Mouse (Mus musculus) CH12.LX (cell line): Measurements from ENCODE around the gene Dgka.

Experiments
- CHD1 ChIP-seq: IDR thresholded peaks from 2 replicates; pipeline ENCODE4 v1.6.1; 2012; ENCODE audit warnings: low read depth, low read length, improper control_type of control experiment, inconsistent platforms
- CTCF ChIP-seq, 2 experiments: IDR thresholded peaks in 1 of 2; conservative IDR thresholded peaks in 1 of 2; 2 replicates each; pipeline ENCODE4 v1.5.1; 2011 to 2012; ENCODE audit warnings: low read depth in 2 of 2, low read length in 2 of 2, improper control_type of control experiment in 1 of 2, inconsistent platforms in 1 of 2, mild to moderate bottlenecking in 1 of 2, moderate library complexity in 1 of 2
- EP300 ChIP-seq: IDR thresholded peaks from 2 replicates; pipeline ENCODE4 v1.6.1; 2011; ENCODE audit warnings: low read length, improper control_type of control experiment
- GABPA ChIP-seq: IDR thresholded peaks from 2 replicates; pipeline ENCODE4 v1.6.1; 2012; ENCODE audit warnings: low read depth, low read length, improper control_type of control experiment, inconsistent platforms; ENCODE audit not compliant: insufficient replicate concordance
- MAFK ChIP-seq: IDR thresholded peaks from 2 replicates; pipeline ENCODE4 v1.6.1; 2011; ENCODE audit warnings: low read length, improper control_type of control experiment; ENCODE audit not compliant: insufficient replicate concordance
- NELFE ChIP-seq: IDR thresholded peaks from 2 replicates; pipeline ENCODE4 v1.6.1; 2011; ENCODE audit warnings: low read depth, low read length, improper control_type of control experiment
- PAX5 ChIP-seq: IDR thresholded peaks from 2 replicates; pipeline ENCODE4 v1.6.1; 2012; ENCODE audit warnings: low read length, inconsistent platforms, mixed read lengths
- POLR2A ChIP-seq: IDR thresholded peaks from 2 replicates; pipeline ENCODE4 v1.6.1; 2011; ENCODE audit warnings: low read depth, mild to moderate bottlenecking, improper control_type of control experiment, low read length

DNA sequence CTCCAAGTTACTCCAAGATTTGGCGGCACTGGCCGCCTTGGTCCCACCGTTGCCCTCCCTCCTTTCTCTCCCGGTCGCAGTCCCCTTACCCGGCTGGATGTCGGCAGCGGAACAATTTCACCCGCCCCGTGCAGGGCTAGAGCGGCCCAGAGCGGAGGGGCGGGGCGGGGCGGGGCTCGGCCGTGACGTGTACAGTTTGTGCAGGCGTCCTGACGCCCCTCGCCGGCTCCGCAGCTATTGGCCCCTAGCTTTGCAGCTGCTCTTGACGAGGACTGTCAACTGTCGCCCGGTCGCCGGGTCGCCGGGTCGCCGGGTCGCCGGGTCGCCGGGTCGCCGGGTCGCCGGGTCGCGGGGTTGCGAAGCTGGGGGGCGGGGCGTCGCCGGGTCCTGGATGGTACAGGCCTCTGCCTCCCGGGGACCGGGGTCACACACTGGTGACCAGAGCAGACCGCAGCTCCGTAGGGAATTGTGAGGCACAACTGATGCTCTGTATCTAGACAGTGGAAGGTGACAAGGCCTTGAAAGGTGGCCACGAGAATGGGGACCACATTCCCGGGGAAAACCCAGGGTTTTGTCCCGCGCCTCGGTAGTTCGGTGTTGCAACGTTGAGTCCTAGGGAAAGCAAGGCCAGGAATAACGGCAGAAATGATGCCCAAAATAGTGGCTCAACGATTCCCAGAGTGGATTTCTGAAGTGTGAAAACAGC is 70.7 kb downstream of the Dgka start, which contains the start of gene Suox:
- TF ChIP-seq CTCF (conservative IDR thresholded peaks at IDR 0.05 in 1 of 2, IDR thresholded peaks at IDR 0.05 in 1 of 2; ENCODE audit: low read depth in 2 of 2, low read length in 2 of 2) = no peak
- TF ChIP-seq POLR2A = 0 out of 2 replicates have a peak, but pooled peaks have one; percentile 33
- no peak for TF ChIP-seq GABPA
- TF ChIP-seq EP300 = no peak; the same call in 1 of the 2 replicates
- no peak for TF ChIP-seq MAFK
- TF ChIP-seq NELFE = no peak
- no peak for TF ChIP-seq PAX5
- TF ChIP-seq CHD1 = 0 out of 2 replicates have a peak, but pooled peaks have one; percentile 38
